8 mouse cellular contexts compared by ENCODE assay signal in the genomic region with DNA sequence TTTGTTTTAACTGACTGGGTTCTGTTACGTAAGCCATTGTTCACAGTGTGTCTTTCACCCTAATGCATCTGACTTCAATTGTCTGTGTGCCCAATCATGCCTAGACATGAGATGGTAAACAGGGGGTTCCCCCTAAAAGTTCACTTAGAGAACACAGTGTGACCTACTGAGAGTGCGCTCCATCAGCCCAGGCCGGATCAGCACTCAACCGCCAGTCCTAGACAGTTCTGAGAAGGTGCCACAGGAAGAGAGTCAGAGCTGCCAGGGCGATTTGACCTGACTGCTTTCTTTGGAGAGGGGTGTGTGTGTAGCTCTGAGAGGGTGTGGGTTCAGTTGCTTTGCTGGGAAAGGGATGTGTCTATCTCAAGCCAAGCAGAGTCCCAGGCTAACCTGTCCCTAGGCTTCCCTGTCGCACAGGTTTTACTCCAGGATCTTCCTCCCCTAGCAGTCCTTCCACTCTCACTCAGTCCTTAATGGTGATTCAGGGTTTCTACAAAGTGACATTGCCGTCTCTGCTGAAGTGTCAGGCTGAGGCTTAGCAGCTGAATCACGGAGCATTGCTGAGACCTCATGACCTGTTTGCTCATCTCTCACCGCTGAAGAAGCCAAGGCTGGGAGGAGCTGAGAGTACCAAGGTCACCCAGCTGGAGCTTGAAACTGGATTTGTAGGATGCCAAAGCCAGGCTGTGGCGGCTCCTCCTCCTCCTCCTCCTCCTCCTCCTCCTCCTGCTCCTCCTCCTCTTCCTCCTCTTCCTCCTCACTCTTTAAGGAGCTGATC.
DNase-seq lines count a peak whose midpoint lies in the region; ATAC-seq and TF ChIP-seq lines count a peak whose summit lies in the region.

No protein-coding gene starts in this region.

- H3K36me3 ChIP-seq in testis, adult 2 months (ENCODE audit: control insufficient read depth, insufficient read depth, low read length), result no peaks in the 10 kb centered on the region
- no peaks in the 10 kb centered on the region for H3K36me3 ChIP-seq in kidney, embryonic 16.5 days (ENCODE audit: insufficient read depth, low read length)
- H3K36me3 ChIP-seq in midbrain, embryonic 15.5 days (replicated peaks), result no peaks in the 10 kb centered on the region

- H3K9ac ChIP-seq in kidney, embryonic 16.5 days (replicated peaks; ENCODE audit: low read length), result no peak overlapping the region
- no peak overlapping the region for H3K9ac ChIP-seq in midbrain, embryonic 15.5 days

- H3K4me1 ChIP-seq in testis, adult 2 months (ENCODE audit: control insufficient read depth, insufficient read depth, low read length), result peaks cover 2% of the 10 kb centered on the region; the same call in 1 of the 2 replicates
- peaks cover 25% of the 10 kb centered on the region for H3K4me1 ChIP-seq in kidney, embryonic 16.5 days (ENCODE audit: insufficient read depth, low read length)
- H3K4me1 ChIP-seq in midbrain, embryonic 15.5 days, result peaks cover 11% of the 10 kb centered on the region; the same call in 1 of the 2 replicates

- no peaks in the 10 kb centered on the region for H3K9me3 ChIP-seq in kidney, embryonic 16.5 days (ENCODE audit: low read length)
- no peaks in the 10 kb centered on the region for H3K9me3 ChIP-seq in midbrain, embryonic 15.5 days

- peak; percentile 36; the same call in 1 of the 2 replicates for ATAC-seq in kidney, embryonic 16.5 days (ENCODE audit: low FRiP score, low TSS enrichment)
- ATAC-seq in midbrain, embryonic 15.5 days (replicated peaks), result no peak

- no peak for TF ChIP-seq POLR2A in testis, adult 2 months (IDR thresholded peaks at IDR 0.05; ENCODE audit: control insufficient read depth, low read depth, low read length)

- H3K4me2 ChIP-seq in kidney, embryonic 16.5 days (replicated peaks; ENCODE audit: low read depth, low read length), result no peak overlapping the region
- no peak overlapping the region for H3K4me2 ChIP-seq in midbrain, embryonic 15.5 days

- peak overlapping the region; percentile 74 for H3K27ac ChIP-seq in testis, adult 2 months (ENCODE audit: control insufficient read depth, insufficient read depth, low read depth, low read length)
- H3K27ac ChIP-seq in kidney, embryonic 16.5 days (ENCODE audit: low read length), result no peak overlapping the region
- H3K27ac ChIP-seq in midbrain, embryonic 15.5 days, result no peak overlapping the region

- TF ChIP-seq CTCF in testis, adult 2 months (IDR thresholded peaks at IDR 0.05; ENCODE audit: control insufficient read depth, insufficient read depth, insufficient replicate concordance, low read depth, low read length), result no peak

- no peak for DNase-seq in testis, postnatal 10 days (ENCODE audit: low spot score)
- DNase-seq in gonadal fat pad, adult 2 months (ENCODE audit: low read depth), result peak; percentile 49
- DNase-seq in yolk sac, embryonic 10.5 days (ENCODE audit: low spot score), result peak; percentile 58
- DNase-seq in layer of hippocampus, postnatal 36 days, result no peak
- DNase-seq in cerebellum, postnatal 14 days, result no peak

- WGBS in kidney, embryonic 16.5 days, result 51% methylated on average over 10 of the region's 10 CpGs
- WGBS in midbrain, embryonic 15.5 days, result 60% methylated on average over 10 of the region's 10 CpGs

- H3K4me3 ChIP-seq in testis, adult 2 months (ENCODE audit: control insufficient read depth, low read depth, low read length), result no peak overlapping the region
- H3K4me3 ChIP-seq in kidney, embryonic 16.5 days (ENCODE audit: low read length), result no peak overlapping the region
- no peak overlapping the region for H3K4me3 ChIP-seq in midbrain, embryonic 15.5 days

- no peaks in the 10 kb centered on the region for H3K27me3 ChIP-seq in testis, adult 2 months (ENCODE audit: control insufficient read depth, insufficient read depth, low read length)
- no peaks in the 10 kb centered on the region for H3K27me3 ChIP-seq in kidney, embryonic 16.5 days (ENCODE audit: insufficient read depth, low read length)
- H3K27me3 ChIP-seq in midbrain, embryonic 15.5 days (replicated peaks), result no peaks in the 10 kb centered on the region

Comparison
In these comparisons a context has a peak if more than half of its experiments do, and no peak if none do; other contexts are left out.
1. DNase-seq: peak in gonadal fat pad, adult 2 months (single experiment) and yolk sac, embryonic 10.5 days (single experiment); none in testis, postnatal 10 days (single experiment), layer of hippocampus, postnatal 36 days (0 of 2) and cerebellum, postnatal 14 days (0 of 2).